Mouse (Mus musculus): ENCODE results near the gene Hmgcs2. TPM values are rescaled to one million over a fixed set of nuclear protein-coding genes. Genes with fewer than 3 reads are reported as not detected.

Gene Hmgcs2
- polyA plus RNA-seq, 1 experiment: not detected

- Histone ChIP-seq H3K27ac (ENCODE audit: insufficient read depth, low read length) (no peak overlapping the region), H3K4me3 (ENCODE audit: low read depth, low read length) (no peak overlapping the region), H3K4me1 (ENCODE audit: control insufficient read depth, insufficient read depth, low read length) (no peaks in the 10 kb centered on the region), H3K9ac (ENCODE audit: low read depth, poor library complexity, severe bottlenecking) (no peak overlapping the region), H3K36me3 (ENCODE audit: control insufficient read depth, insufficient read depth, low read length, poor library complexity, severe bottlenecking) (no peaks in the 10 kb centered on the region), H3K9me3 (replicated peaks; ENCODE audit: control insufficient read depth, insufficient read depth, low read length, poor library complexity, severe bottlenecking) (no peaks in the 10 kb centered on the region), H3K27me3 (ENCODE audit: control insufficient read depth, insufficient read depth, low read length, poor library complexity, severe bottlenecking) (no peaks in the 10 kb centered on the region; the same call in 1 of the 2 replicates)
- TF ChIP-seq EP300 (IDR thresholded peaks at IDR 0.05; ENCODE audit: insufficient read depth, low read depth, low read length) (no peak), CTCF (IDR thresholded peaks at IDR 0.05; ENCODE audit: low read depth, low read length) (no peak), POLR2A (IDR thresholded peaks at IDR 0.05; ENCODE audit: insufficient read depth, low read length) (no peak)
These were observed 37.7 kb upstream of the Hmgcs2 start for GRCm38 (mm10) chr3:98242458-98243037.

- TF ChIP-seq CTCF (IDR thresholded peaks at IDR 0.05; ENCODE audit: low read depth, low read length): no peak
- no peaks in the 10 kb centered on the region for H3K4me1 ChIP-seq (ENCODE audit: control insufficient read depth, insufficient read depth, low read length)
- no peak overlapping the region for H3K4me3 ChIP-seq (ENCODE audit: low read depth, low read length)
- no peaks in the 10 kb centered on the region for H3K9me3 ChIP-seq (replicated peaks; ENCODE audit: control insufficient read depth, insufficient read depth, low read length, poor library complexity, severe bottlenecking)
- no peak overlapping the region for H3K9ac ChIP-seq (ENCODE audit: low read depth, poor library complexity, severe bottlenecking)
- H3K36me3 ChIP-seq (ENCODE audit: control insufficient read depth, insufficient read depth, low read length, poor library complexity, severe bottlenecking): no peaks in the 10 kb centered on the region
- no peak overlapping the region for H3K27ac ChIP-seq (ENCODE audit: insufficient read depth, low read length)
- H3K27me3 ChIP-seq (ENCODE audit: control insufficient read depth, insufficient read depth, low read length, poor library complexity, severe bottlenecking): no peaks in the 10 kb centered on the region
These were observed 34.3 kb upstream of the Hmgcs2 start for GRCm38 (mm10) chr3:98245892-98246291.

- H3K27me3 ChIP-seq (ENCODE audit: control insufficient read depth, insufficient read depth, low read length, poor library complexity, severe bottlenecking): no peaks in the 10 kb centered on the region
- H3K27ac ChIP-seq (ENCODE audit: insufficient read depth, low read length): no peak overlapping the region
- H3K4me3 ChIP-seq (ENCODE audit: low read depth, low read length): no peak overlapping the region
- no peaks in the 10 kb centered on the region for H3K9me3 ChIP-seq (replicated peaks; ENCODE audit: control insufficient read depth, insufficient read depth, low read length, poor library complexity, severe bottlenecking)
- H3K36me3 ChIP-seq (ENCODE audit: control insufficient read depth, insufficient read depth, low read length, poor library complexity, severe bottlenecking): no peaks in the 10 kb centered on the region
- H3K4me1 ChIP-seq (ENCODE audit: control insufficient read depth, insufficient read depth, low read length): no peaks in the 10 kb centered on the region
- no peak overlapping the region for H3K9ac ChIP-seq (ENCODE audit: low read depth, poor library complexity, severe bottlenecking)
- TF ChIP-seq EP300 (IDR thresholded peaks at IDR 0.05; ENCODE audit: insufficient read depth, low read depth, low read length) (no peak), POLR2A (IDR thresholded peaks at IDR 0.05; ENCODE audit: insufficient read depth, low read length) (no peak), CTCF (IDR thresholded peaks at IDR 0.05; ENCODE audit: low read depth, low read length) (no peak)
These were observed 33.1 kb upstream of the Hmgcs2 start for GRCm38 (mm10) chr3:98246985-98247751.

GRCm38 (mm10) chr3:98249378-98249777, 30.9 kb upstream of the Hmgcs2 start:
- TF ChIP-seq POLR2A (IDR thresholded peaks at IDR 0.05; ENCODE audit: insufficient read depth, low read length) (no peak), EP300 (IDR thresholded peaks at IDR 0.05; ENCODE audit: insufficient read depth, low read depth, low read length) (no peak), CTCF (IDR thresholded peaks at IDR 0.05; ENCODE audit: low read depth, low read length) (no peak)
- no peaks in the 10 kb centered on the region for H3K27me3 ChIP-seq (ENCODE audit: control insufficient read depth, insufficient read depth, low read length, poor library complexity, severe bottlenecking)
- no peaks in the 10 kb centered on the region for H3K4me1 ChIP-seq (ENCODE audit: control insufficient read depth, insufficient read depth, low read length)
- no peak overlapping the region for H3K9ac ChIP-seq (ENCODE audit: low read depth, poor library complexity, severe bottlenecking)
- no peak overlapping the region for H3K4me3 ChIP-seq (ENCODE audit: low read depth, low read length)
- no peaks in the 10 kb centered on the region for H3K36me3 ChIP-seq (ENCODE audit: control insufficient read depth, insufficient read depth, low read length, poor library complexity, severe bottlenecking)
- peaks cover 9% of the 10 kb centered on the region; the same call in 1 of the 2 replicates for H3K9me3 ChIP-seq (replicated peaks; ENCODE audit: control insufficient read depth, insufficient read depth, low read length, poor library complexity, severe bottlenecking)
- H3K27ac ChIP-seq (ENCODE audit: insufficient read depth, low read length): no peak overlapping the region

- Histone ChIP-seq H3K4me3 (ENCODE audit: low read depth, low read length) (no peak overlapping the region), H3K9me3 (replicated peaks; ENCODE audit: control insufficient read depth, insufficient read depth, low read length, poor library complexity, severe bottlenecking) (peaks cover 9% of the 10 kb centered on the region; the same call in 1 of the 2 replicates), H3K36me3 (ENCODE audit: control insufficient read depth, insufficient read depth, low read length, poor library complexity, severe bottlenecking) (no peaks in the 10 kb centered on the region), H3K9ac (ENCODE audit: low read depth, poor library complexity, severe bottlenecking) (no peak overlapping the region), H3K27me3 (ENCODE audit: control insufficient read depth, insufficient read depth, low read length, poor library complexity, severe bottlenecking) (no peaks in the 10 kb centered on the region), H3K4me1 (ENCODE audit: control insufficient read depth, insufficient read depth, low read length) (no peaks in the 10 kb centered on the region), H3K27ac (ENCODE audit: insufficient read depth, low read length) (no peak overlapping the region)
- TF ChIP-seq CTCF (IDR thresholded peaks at IDR 0.05; ENCODE audit: low read depth, low read length) (no peak), EP300 (IDR thresholded peaks at IDR 0.05; ENCODE audit: insufficient read depth, low read depth, low read length) (no peak), POLR2A (IDR thresholded peaks at IDR 0.05; ENCODE audit: insufficient read depth, low read length) (no peak)
These were observed 30.3 kb upstream of the Hmgcs2 start for GRCm38 (mm10) chr3:98249833-98250448.

- H3K9ac ChIP-seq (ENCODE audit: low read depth, poor library complexity, severe bottlenecking): no peak overlapping the region
- H3K36me3 ChIP-seq (ENCODE audit: control insufficient read depth, insufficient read depth, low read length, poor library complexity, severe bottlenecking): no peaks in the 10 kb centered on the region
- no peak overlapping the region for H3K27ac ChIP-seq (ENCODE audit: insufficient read depth, low read length)
- H3K4me3 ChIP-seq (ENCODE audit: low read depth, low read length): no peak overlapping the region
- H3K9me3 ChIP-seq (replicated peaks; ENCODE audit: control insufficient read depth, insufficient read depth, low read length, poor library complexity, severe bottlenecking): peaks cover 16% of the 10 kb centered on the region; the same call in 1 of the 2 replicates
- H3K27me3 ChIP-seq (ENCODE audit: control insufficient read depth, insufficient read depth, low read length, poor library complexity, severe bottlenecking): no peaks in the 10 kb centered on the region
- no peaks in the 10 kb centered on the region for H3K4me1 ChIP-seq (ENCODE audit: control insufficient read depth, insufficient read depth, low read length)
- TF ChIP-seq POLR2A (IDR thresholded peaks at IDR 0.05; ENCODE audit: insufficient read depth, low read length): no peak
- no peak for TF ChIP-seq EP300 (IDR thresholded peaks at IDR 0.05; ENCODE audit: insufficient read depth, low read depth, low read length)
- no peak for TF ChIP-seq CTCF (IDR thresholded peaks at IDR 0.05; ENCODE audit: low read depth, low read length)
These were observed 26.2 kb upstream of the Hmgcs2 start for GRCm38 (mm10) chr3:98254059-98254458.

All from ES-Bruce4 (cell line).